Mouse (Mus musculus) ES-E14 (cell line): ENCODE measurements around the gene Tmx2.

Source experiments
- CHD2 ChIP-seq: IDR thresholded peaks from 2 replicates; pipeline ENCODE4 v1.6.1; 2014; ENCODE audit warnings: mild to moderate bottlenecking, low read depth, low read length, inconsistent platforms
- HCFC1 ChIP-seq: IDR thresholded peaks from 2 replicates; pipeline ENCODE4 v1.6.1; 2012; ENCODE audit warnings: low read length, inconsistent platforms, borderline replicate concordance; ENCODE audit not compliant: insufficient read depth

- TF ChIP-seq HCFC1 (no peak), CHD2 (no peak)
Measured at GRCm38 (mm10) chr2:84679016-84679415, at the start of gene Tmx2.
